Mouse (Mus musculus) cerebellum, adult 2 months (tissue): ENCODE data around the gene Coq7. TPM values are rescaled to one million over a fixed set of nuclear protein-coding genes. Genes with fewer than 3 reads are reported as not detected.
A peak's percentile ranks its signal among the peaks of the same experiment; 100 is the strongest.

Experiments used
- DNase-seq, 2 experiments: peaks; one replicate each; pipeline ENCODE4 v3.0.0; 2021
- H3K27ac ChIP-seq: fragments of 200-500 bp; 2 replicates; pipeline ENCODE4 v1.5.1; 2012; ENCODE audit warnings: low read length, control low read depth, inconsistent platforms; ENCODE audit not compliant: insufficient read depth
- H3K27me3 ChIP-seq: fragments of 200-500 bp; 2 replicates; pipeline ENCODE4 v1.6.1; 2012; ENCODE audit warnings: inconsistent platforms, mild to moderate bottlenecking, low read length, moderate library complexity; ENCODE audit not compliant: control insufficient read depth, insufficient read depth
- H3K4me1 ChIP-seq: fragments of 200-500 bp; 2 replicates; pipeline ENCODE4 v1.6.1; 2011; ENCODE audit warnings: low read length; ENCODE audit not compliant: control insufficient read depth, insufficient read depth
- H3K4me3 ChIP-seq: fragments of 200-500 bp; replicated peaks from 2 replicates; pipeline ENCODE3; 2011; ENCODE audit warnings: mild to moderate bottlenecking, low read depth, low read length, control low read depth; ENCODE audit not compliant: insufficient read depth
- CTCF ChIP-seq: fragments of 200-500 bp; IDR thresholded peaks from 2 replicates; pipeline ENCODE4 v1.5.1; 2011; ENCODE audit warnings: low read depth, mild to moderate bottlenecking, control low read depth, low read length, moderate library complexity, borderline replicate concordance; ENCODE audit not compliant: insufficient read depth
- POLR2A ChIP-seq: fragments of 200-500 bp; IDR thresholded peaks from 2 replicates; pipeline ENCODE4 v1.6.1; 2011; ENCODE audit warnings: low read length, control low read depth, borderline replicate concordance; ENCODE audit not compliant: insufficient read depth
- WGBS: fragments of 180-500 bp; shearing (Covaris S2); methylation state at CpG from one replicate; pipeline ENCODE4 v1.1.7; 2018; 5-methylcytosine and 5-hydroxymethylcytosine counted together
- polyA plus RNA-seq: library from polyadenylated mRNA; depleted of rRNA; stranded (reverse); fragments of >200 nt; gene quantifications from 2 replicates; pipeline ENCODE4 v1.2.3, GENCODE M21; 2012

Coq7 gene
- polyA plus RNA-seq, 1 experiment = 93.2 TPM

- WGBS = 49% methylated on average over 10 of the region's 10 CpGs
- H3K27ac ChIP-seq = no peak overlapping the region
- H3K27me3 ChIP-seq = no peaks in the 10 kb centered on the region
- 0 out of 2 replicates have a peak, but pooled peaks cover 5% of the 10 kb centered on the region for H3K4me1 ChIP-seq
- no peak for DNase-seq
- TF ChIP-seq POLR2A = no peak
- TF ChIP-seq CTCF = no peak
- no peak overlapping the region for H3K4me3 ChIP-seq
Measured at GRCm38 (mm10) chr7:118547451-118547850, 14.3 kb upstream of the Coq7 start.

DNA sequence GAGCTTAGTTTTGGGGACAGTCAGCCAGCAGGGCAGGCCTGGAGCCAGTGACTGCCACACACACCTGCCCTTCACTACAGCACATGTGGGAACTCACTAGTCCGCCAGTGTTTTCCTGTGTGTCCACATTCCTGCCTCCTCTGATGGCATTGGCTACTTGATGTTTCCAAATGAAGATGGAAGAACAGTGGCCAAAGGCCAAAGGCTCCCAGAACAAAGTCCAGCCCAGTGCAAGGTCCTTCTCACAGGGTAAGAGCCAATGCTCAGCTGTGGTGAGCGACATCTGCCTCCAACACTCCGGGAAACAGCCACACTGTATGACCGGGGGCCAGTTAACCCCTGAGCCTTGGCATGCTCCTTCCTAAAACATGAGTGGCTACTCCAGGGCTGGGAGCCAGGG is 11.0 kb upstream of the Coq7 start:
- no peak overlapping the region for H3K4me3 ChIP-seq
- WGBS = 39% methylated on average over 4 of the region's 4 CpGs
- TF ChIP-seq CTCF (no peak), POLR2A (no peak)
- H3K27ac ChIP-seq = no peak overlapping the region
- H3K4me1 ChIP-seq = 0 out of 2 replicates have a peak, but pooled peaks cover 5% of the 10 kb centered on the region
- DNase-seq = no peak
- no peaks in the 10 kb centered on the region for H3K27me3 ChIP-seq

GRCm38 (mm10) chr7:118535076-118535475 is 1.9 kb upstream of the Coq7 start:
- DNase-seq = no peak
- Histone ChIP-seq H3K4me3 (no peak overlapping the region), H3K27me3 (no peaks in the 10 kb centered on the region), H3K4me1 (no peaks in the 10 kb centered on the region), H3K27ac (no peak overlapping the region)
- 71% methylated on average over 4 of the region's 4 CpGs for WGBS
- TF ChIP-seq POLR2A = no peak

DNA sequence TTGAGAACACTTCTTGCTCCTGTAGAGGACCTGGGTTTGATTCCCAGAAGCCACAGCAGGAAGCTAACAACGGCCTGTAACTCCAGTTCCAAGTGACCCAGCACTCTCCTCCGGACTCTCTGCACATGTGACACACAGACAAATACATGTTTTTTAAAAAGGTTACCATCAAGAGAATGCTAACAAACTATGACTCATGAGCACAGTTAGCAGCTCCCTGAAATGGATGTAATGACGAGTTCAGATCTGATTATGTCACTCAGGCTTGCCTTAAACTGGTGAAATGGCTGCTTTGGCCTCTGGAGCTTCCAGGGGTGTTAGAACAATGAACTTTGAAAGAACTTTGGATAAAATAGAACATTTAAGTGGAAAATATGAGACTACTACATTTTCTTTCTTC is 1.2 kb upstream of the Coq7 start:
- Histone ChIP-seq H3K4me3 (no peak overlapping the region), H3K27ac (no peak overlapping the region), H3K4me1 (no peaks in the 10 kb centered on the region), H3K27me3 (no peaks in the 10 kb centered on the region)
- TF ChIP-seq POLR2A (no peak), CTCF (no peak)
- no peak for DNase-seq
- WGBS = 66% methylated on average over 3 of the region's 3 CpGs

DNA sequence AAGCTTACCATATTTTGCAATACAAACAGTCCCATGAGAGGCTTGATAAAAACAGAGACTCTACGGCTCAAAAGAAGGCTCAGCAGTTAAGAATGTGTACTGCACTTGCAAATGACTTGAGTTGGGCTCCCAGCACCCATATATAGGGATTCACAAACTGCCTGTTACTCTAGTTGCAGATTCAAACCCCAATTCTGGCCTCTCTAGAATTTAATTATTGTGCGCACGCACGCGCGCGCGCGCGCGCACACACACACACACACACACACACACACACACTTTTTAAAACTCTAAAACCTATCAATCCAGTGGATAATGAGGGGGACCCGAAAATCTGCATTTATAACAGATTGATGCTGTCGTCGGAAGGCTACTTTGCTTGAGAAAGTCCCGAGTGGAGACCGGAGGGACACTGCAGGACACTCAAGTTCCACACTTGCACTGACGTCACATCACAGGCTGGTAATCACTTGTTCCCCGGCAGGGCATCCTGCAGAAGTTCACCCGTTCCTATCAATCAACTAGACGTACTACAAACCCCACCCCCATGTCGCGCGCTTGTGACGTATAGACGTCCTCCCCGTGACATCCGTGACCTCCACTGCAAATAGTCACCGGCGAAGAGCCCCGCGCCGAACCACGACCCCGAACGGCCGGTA is 508 bp downstream of the Coq7 start:
- WGBS = under 1% methylated on average over 36 of the region's 36 CpGs
- Histone ChIP-seq H3K4me1 (no peaks in the 10 kb centered on the region), H3K27me3 (no peaks in the 10 kb centered on the region), H3K4me3 (peak overlapping the region; percentile 74), H3K27ac (peak overlapping the region; percentile 100)
- TF ChIP-seq CTCF (no peak), POLR2A (0 out of 2 replicates have a peak, but pooled peaks have one; percentile 22)
- DNase-seq = peak; percentile 97 to 98

- Histone ChIP-seq H3K4me3 (no peak overlapping the region), H3K27ac (no peak overlapping the region), H3K4me1 (no peaks in the 10 kb centered on the region), H3K27me3 (no peaks in the 10 kb centered on the region)
- TF ChIP-seq POLR2A = no peak
- no peak for TF ChIP-seq CTCF
- 83% methylated on average over 4 of the region's 4 CpGs for whole genome bisulfite sequencing
- no peak for DNase-seq
Measured at GRCm38 (mm10) chr7:118526967-118527366, 6.2 kb downstream of the Coq7 start.

GRCm38 (mm10) chr7:118522077-118522476 is 11.1 kb downstream of the Coq7 start:
- WGBS = 85% methylated on average over 5 of the region's 5 CpGs
- no peak overlapping the region for H3K27ac ChIP-seq
- no peaks in the 10 kb centered on the region for H3K4me1 ChIP-seq
- no peak overlapping the region for H3K4me3 ChIP-seq
- H3K27me3 ChIP-seq = no peaks in the 10 kb centered on the region
- DNase-seq = no peak
- TF ChIP-seq POLR2A (no peak), CTCF (no peak)

DNA sequence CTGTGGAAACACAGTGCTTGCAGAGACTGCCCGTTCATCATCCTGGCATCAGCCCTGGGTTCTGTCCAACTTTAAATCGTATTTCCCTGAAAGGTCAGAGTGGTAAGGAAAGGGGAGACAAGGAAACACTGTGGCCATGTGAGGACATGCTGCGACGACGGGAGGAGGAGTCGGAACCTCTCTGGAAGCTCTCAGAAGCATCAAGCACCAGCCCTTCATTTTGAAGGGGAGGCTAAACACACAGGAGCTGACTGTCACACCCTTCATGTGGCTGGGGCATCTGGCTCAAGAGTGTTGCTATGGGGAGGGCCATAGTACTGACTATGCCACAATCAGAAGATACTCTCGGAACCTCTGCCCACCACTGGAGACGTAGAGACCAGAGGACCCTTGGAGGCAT is 13.5 kb downstream of the Coq7 start:
- Histone ChIP-seq H3K27me3 (no peaks in the 10 kb centered on the region), H3K4me1 (no peaks in the 10 kb centered on the region), H3K27ac (no peak overlapping the region), H3K4me3 (no peak overlapping the region)
- no peak for DNase-seq
- WGBS = 78% methylated on average over 8 of the region's 8 CpGs
- TF ChIP-seq POLR2A = no peak
- TF ChIP-seq CTCF = no peak

DNA sequence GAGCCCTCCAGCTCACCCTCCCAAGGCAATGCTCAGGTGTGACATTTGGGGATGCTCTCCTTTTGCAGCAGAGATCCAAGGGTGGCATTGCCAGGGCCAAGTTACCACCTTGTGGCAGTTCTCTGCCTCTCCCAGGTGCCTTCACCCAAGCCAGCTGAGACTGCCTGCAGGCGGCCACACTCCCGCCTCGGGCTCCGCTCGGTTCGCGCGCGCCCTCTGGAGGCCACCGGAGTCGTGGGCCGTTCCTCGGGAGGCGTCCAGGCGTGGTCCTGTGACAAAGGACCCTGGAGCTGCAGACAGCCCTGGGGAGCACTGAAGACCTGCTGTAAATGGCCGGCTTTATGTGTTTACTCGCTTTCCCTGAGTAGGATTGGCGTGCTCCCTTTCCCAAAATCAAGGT is 14.5 kb downstream of the Coq7 start:
- peak; percentile 77 for TF ChIP-seq CTCF
- no peak for TF ChIP-seq POLR2A
- Histone ChIP-seq H3K27me3 (no peaks in the 10 kb centered on the region), H3K27ac (no peak overlapping the region), H3K4me3 (no peak overlapping the region), H3K4me1 (no peaks in the 10 kb centered on the region)
- DNase-seq = peak; percentile 58 to 74
- WGBS = 3% methylated on average over 18 of the region's 18 CpGs
